Mouse (Mus musculus): ENCODE data around the gene Pde10a.

- TF ChIP-seq CTCF (conservative IDR thresholded peaks at IDR 0.05; ENCODE audit: low read length): no peak
- TF ChIP-seq POU5F1 (IDR thresholded peaks at IDR 0.05; ENCODE audit: borderline replicate concordance, low read length): no peak
- no peak for TF ChIP-seq NANOG (IDR thresholded peaks at IDR 0.05; ENCODE audit: borderline replicate concordance, low read length)
These were observed 272.5 kb downstream of the Pde10a start for GRCm38 (mm10) chr17:8797624-8798023.
